Mouse (Mus musculus): ENCODE measurements around the gene Mpc1.
"Not testable (repeated sequence)": the region's sequence is repeated elsewhere in the genome, so short reads cannot be mapped to it uniquely, and the experiment has no call there.

The Mpc1 gene

GRCm38 (mm10) chr17:8283526-8284253, 986 bp downstream of the Mpc1 start:
- peak; percentile 97 to 98 for DNase-seq

GRCm38 (mm10) chr17:8284254-8284661, 1.6 kb downstream of the Mpc1 start:
- DNase-seq, result peak; percentile 63 to 73

- DNase-seq, result no peak
Observed at GRCm38 (mm10) chr17:8285056-8285455, 2.4 kb downstream of the Mpc1 start.

- DNase-seq, result no peak
Observed at GRCm38 (mm10) chr17:8286987-8287386, 4.3 kb downstream of the Mpc1 start.

GRCm38 (mm10) chr17:8289993-8290679, 7.4 kb downstream of the Mpc1 start:
- DNase-seq, result no peak

- no peak for DNase-seq
Observed at GRCm38 (mm10) chr17:8290736-8291135, 8.0 kb downstream of the Mpc1 start.

GRCm38 (mm10) chr17:8295825-8296224, 13.1 kb downstream of the Mpc1 start:
- no peak for DNase-seq

- no peak for DNase-seq
Observed at GRCm38 (mm10) chr17:8296313-8296844, 13.7 kb downstream of the Mpc1 start.

- no peak for DNase-seq
Observed at GRCm38 (mm10) chr17:8297746-8298145, 15.0 kb downstream of the Mpc1 start.

GRCm38 (mm10) chr17:8298281-8298680, 15.6 kb downstream of the Mpc1 start:
- no peak for DNase-seq

- no peak for DNase-seq
Observed at GRCm38 (mm10) chr17:8299524-8299923, 16.8 kb downstream of the Mpc1 start.

GRCm38 (mm10) chr17:8301515-8301914, 18.8 kb downstream of the Mpc1 start:
- DNase-seq, result no peak

- DNase-seq, result no peak
Observed at GRCm38 (mm10) chr17:8302772-8303438, 20.2 kb downstream of the Mpc1 start.

- no peak for DNase-seq
Observed at GRCm38 (mm10) chr17:8303671-8304070, 21.0 kb downstream of the Mpc1 start.

GRCm38 (mm10) chr17:8305801-8306200, 23.1 kb downstream of the Mpc1 start:
- DNase-seq, result no peak

- peak; percentile 99 for DNase-seq
Observed at GRCm38 (mm10) chr17:8310838-8311614, 28.3 kb downstream of the Mpc1 start, which contains the start of gene Sft2d1. Sft2d1 (plus strand) TSS chr17:8311102.

- no peak for DNase-seq
Observed at GRCm38 (mm10) chr17:8311751-8312150, 29.0 kb downstream of the Mpc1 start.

- no peak for DNase-seq
Observed at GRCm38 (mm10) chr17:8313976-8314375, 31.3 kb downstream of the Mpc1 start.

- peak; percentile 54 to 55 for DNase-seq
Observed at GRCm38 (mm10) chr17:8316251-8316650, 33.5 kb downstream of the Mpc1 start.

GRCm38 (mm10) chr17:8326877-8327276, 44.2 kb downstream of the Mpc1 start:
- not testable (repeated sequence) for DNase-seq

- peak; percentile 46 to 57 for DNase-seq
Observed at GRCm38 (mm10) chr17:8328511-8329174, 45.9 kb downstream of the Mpc1 start.

- no peak for DNase-seq
Observed at GRCm38 (mm10) chr17:8330602-8331001, 47.9 kb downstream of the Mpc1 start.
